Mouse (Mus musculus): ENCODE measurements around the gene Dus2.
"Not testable (repeated sequence)": the region's sequence is repeated elsewhere in the genome, so short reads cannot be mapped to it uniquely, and the experiment has no call there.

Dus2 gene

DNA sequence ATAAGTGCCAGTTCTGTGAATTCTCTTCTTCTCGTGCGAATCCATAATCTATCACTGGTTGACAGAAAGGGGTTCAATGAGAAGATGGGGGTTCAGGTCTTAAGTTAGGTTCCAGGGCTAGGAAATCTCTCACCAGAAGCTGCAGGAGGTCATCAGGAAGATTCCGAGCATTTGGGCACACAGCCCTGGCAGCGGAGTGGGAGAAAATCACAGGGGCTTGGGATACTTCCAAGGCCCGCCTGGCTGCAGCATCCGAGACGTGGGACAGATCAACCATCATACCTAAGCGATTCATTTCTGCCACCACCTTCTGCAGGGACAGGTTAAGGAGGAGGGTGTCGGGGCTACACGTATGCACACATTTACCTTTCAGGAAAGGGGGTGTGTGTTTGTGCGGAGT lies 2.6 kb upstream of the Dus2 start:
- DNase-seq (ENCODE audit: low spot score in 2 of 2) = no peak

DNA sequence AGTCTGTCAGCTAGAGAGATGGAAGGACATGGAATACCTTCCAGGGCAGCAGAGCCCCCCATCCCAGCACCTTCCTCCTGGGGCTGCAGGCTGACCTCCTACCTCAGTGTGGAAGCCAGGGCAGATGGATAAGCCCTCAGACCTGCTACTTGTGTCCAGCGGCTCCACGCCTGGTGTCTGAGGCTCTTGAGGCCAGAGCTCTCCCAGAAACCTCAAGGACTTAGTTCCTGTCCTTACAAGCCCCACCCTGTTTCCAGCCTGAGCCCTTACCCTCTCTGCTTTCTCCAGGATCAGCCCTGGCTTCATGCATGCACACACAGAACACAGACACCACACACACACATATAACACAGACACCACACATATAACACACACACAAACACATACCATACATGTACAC lies 409 bp downstream of the Dus2 start:
- DNase-seq (ENCODE audit: low spot score in 2 of 2) = no peak

DNA sequence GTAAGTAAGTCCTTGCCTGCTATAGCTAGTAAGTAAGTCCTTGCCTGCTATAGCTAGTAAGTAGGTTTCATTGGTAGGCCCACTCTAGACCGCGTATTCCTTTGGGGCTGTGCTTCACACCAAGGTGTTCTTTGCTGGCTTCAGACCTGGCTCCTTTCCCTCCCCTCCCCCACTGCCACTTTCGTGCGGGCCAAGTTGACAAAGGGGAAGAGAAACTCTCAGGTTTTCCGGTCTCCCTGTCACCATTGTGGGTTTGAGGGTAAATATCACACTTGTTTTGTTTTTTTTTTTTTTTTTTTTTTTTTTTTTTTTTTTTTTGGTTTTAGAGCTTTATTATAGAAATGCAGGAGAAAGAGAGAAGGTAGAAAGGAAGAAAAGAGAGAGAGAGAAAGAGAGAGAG lies 1.4 kb downstream of the Dus2 start:
- no peak for DNase-seq (ENCODE audit: low spot score in 2 of 2)

DNA sequence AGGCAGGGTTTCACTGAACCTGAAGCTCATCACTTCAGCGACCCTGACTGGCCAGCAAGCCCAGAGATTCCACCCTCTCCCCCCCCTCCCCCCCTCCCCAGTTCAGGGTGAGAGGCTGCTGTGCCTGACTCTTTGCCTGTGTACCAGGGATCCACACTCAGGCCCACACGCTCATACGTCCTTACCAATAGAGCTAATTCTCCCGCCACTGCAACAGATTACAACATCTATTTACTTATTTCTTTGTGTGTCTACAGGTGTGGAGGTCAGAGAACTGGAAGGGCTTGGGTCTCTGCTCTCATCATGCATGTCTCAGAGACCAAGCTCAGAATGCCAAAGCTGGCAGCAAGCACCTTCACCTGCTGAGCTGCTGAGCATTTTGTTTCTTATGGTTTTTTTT lies 2.1 kb downstream of the Dus2 start:
- DNase-seq (ENCODE audit: low spot score in 2 of 2) = no peak

DNA sequence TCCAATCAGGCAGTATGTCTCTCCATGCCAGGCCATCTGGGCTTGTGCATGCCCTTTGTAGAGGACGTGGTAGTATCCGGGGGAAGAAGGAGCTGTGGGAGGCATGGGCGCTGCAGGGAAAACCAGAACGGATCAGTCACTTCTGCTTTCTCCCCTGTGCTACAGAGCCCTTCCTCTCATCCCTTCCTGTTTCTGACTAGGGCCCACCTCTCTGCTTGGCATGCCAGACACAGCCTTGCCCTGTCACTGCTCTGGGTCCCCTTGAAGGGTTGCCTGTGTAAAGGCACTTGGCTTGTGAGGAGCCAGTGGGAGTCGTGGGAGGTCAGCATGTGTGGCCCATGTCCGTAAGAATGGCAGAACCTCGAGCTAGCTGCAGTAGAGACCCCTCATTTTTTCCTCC lies 5.2 kb downstream of the Dus2 start:
- no peak for DNase-seq (ENCODE audit: low spot score in 2 of 2)

DNA sequence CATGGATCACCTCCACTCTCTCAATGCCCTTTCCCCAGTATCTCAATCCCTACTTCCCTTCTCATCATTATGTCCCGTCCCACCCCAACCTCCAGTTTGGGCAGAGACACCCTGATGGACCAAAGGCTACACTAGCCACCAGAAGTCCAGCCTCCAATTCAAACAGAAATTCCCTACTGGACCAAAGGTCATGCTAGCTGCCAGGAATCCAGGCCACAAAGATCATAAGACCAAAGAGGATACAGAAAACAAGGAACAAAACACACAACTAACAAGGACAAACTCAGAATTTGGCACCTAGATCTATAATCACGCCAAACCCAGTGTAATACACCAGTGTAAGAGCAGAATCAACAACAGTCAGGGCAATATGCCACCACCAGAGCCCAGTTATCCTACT lies 7.8 kb downstream of the Dus2 start:
- no peak for DNase-seq (ENCODE audit: low spot score in 2 of 2)

DNA sequence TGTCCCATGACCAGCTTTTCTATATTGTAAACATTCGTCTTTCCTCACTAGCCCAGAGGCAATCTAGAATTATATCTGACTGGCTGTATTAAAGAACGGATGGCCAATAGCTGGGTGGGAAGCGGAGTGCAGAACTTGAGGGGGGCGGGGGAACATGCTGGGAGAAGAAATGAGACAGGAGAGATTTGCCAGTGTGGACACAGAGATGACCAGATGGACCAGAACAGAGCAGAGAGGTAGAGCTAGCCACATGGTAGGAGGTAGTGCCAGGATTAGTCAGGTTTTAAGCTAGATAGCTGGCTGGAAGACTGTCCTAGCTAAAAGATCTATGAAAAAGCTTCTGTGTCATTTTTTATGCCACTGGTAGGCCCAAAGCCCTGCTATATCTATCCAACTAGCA lies 10.8 kb downstream of the Dus2 start:
- no peak for DNase-seq (ENCODE audit: low spot score in 2 of 2)

DNA sequence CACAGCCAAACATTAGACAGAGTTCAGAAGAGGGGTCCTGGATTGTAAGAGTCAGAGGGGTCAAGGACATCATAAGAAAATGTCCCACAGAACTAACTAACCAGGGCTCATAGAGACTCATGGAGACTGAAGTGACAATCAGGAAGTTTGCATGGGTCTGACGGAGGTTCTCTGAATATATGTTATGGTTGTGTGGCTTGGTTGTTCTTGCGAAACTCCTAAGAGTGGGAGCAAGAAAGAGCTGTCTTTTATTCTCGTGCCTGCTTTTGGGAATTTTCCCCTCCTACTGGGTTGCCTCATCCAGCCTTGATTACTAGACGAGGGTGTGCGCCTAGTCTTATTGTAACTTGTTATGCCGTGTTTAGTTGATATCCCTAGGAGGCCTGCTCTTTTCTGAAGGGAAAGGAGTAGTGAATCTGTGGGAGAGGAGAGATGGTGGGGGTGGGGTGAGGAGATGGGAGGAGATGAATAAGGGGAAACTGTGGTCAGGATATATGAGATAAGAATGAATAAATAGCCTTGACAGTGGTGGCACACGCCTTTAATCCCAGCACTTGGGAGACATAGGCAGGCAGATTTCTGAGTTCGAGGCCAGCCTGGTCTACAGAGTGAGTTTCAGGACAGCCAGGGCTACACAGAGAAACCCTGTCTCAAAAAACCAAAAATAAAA lies 13.5 kb downstream of the Dus2 start:
- no peak for DNase-seq (ENCODE audit: low spot score in 2 of 2)

DNA sequence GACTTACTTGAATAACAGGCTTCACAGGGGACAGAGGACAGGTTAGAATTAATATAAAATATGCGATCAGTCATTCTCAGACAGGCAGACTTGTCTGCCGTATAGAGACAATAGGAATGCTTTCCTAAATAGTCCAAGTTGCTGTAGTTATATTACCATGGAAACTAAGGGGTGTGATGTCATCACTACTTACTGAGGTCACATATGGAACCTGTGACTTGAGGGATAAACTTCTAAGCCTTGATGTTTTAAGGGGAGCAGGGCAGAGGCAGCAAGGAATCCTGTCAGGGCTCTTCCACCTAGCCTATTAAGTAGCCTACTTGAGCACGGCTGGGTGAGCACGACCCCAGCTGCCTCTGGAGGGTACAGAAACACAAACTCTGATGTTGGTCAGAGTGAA lies 14.7 kb downstream of the Dus2 start, which contains the start of gene Dpep2nb:
TSS of gene Dpep2nb (minus strand) at position 101 of the 400 bp plus-strand sequence.
- no peak for DNase-seq (ENCODE audit: low spot score in 2 of 2)

DNA sequence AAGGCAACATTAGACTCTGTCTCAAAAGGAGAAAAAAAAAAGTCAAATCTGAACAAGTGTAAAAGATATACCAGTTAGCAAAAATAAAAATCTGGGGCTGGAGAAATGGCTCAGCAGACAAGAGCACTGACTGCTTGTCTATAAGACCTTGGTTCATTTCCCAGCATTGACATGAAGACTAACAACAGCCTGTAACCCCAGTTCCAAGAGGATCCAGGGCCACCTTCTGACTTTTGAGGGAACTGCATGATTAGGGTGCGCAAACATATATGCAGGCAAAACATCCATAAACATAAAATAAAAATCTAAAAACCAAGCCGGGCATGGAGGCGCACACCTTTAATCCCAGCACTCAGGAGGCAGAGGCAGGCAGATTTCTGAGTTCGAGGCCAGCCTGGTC lies 15.3 kb downstream of the Dus2 start:
- DNase-seq (ENCODE audit: low spot score in 2 of 2) = no peak

DNA sequence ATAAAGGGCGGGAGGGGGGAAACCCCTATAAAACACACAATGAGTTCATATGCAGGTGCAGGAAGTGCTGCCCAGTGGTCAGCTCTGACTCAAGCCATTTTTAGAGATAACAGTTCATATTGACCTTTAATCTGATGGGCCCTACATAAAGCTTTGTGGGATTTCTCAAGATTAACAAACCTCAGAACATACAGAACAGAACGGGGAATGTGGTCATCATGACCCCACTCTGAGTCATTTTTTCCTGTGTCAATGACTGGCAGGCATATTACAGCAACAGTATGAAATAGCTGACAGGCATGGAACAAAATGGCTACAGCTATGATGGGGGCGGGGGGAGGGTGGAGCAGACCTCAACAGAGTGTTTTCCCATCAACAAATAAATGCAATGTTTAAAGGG lies 16.0 kb downstream of the Dus2 start:
- no peak for DNase-seq (ENCODE audit: low spot score in 2 of 2)

DNA sequence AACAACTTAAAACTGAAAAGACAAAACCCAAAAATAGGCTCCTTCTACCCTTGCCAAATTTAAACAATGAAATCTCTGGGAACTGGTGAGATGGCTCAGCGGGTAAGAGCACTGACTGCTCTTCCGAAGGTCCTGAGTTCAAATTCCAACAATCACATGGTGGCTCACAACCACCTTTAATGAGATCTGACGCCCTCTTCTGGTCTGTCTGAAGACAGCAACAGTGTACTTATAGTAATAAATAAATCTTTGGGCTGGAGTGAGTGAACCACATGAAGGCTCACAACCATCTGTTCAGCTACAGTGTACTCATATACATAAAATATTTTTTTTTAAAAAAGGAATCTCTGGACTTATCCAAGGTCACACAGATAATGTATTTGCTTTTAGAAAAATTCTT lies 16.8 kb downstream of the Dus2 start:
- not testable (repeated sequence) for DNase-seq (ENCODE audit: low spot score in 2 of 2)

DNA sequence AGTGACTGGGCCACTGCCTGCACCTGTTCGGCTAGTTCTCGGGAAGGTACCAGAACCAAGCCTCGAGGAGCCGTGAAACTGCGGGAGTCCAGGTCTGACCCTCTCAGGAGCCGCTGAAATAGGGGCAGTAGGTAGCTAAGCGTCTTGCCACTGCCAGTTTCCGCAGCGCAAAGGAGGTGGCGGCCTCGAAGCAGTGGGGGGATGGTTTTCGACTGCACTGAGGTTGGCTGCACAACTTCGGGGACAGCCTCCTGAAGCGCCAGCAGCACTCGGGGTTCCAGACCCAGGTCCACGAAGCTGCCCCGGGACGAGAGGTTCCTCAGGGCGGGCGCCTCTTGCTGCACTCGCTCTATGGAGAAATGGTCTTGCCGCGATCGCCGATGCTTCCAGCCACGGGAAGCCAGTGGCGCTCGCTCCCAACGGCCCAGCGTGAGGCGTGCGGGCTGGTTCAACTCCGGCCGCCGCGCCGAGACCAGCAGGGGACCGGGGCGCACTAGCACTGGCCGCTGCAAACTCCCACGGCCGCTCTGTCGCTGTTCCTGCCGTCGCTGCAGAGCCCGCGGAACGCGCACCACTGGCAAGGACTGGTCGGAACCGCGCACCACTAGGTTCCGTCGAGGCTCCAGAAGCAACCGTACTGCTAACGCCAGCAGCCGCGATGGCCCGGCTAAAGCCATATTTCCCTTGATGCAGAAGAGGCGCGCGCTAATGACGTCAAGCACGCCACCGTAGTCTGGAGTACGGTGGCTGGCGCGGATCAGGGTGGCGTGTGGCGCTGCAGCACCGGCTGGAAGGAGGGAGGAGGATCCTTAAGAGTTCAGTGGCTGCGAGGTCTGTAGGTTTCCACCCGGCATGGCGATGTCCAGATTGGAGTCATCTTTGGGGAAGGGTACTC lies 19.9 kb downstream of the Dus2 start:
- DNase-seq (ENCODE audit: low spot score in 2 of 2) = peak; percentile 85 to 92

DNA sequence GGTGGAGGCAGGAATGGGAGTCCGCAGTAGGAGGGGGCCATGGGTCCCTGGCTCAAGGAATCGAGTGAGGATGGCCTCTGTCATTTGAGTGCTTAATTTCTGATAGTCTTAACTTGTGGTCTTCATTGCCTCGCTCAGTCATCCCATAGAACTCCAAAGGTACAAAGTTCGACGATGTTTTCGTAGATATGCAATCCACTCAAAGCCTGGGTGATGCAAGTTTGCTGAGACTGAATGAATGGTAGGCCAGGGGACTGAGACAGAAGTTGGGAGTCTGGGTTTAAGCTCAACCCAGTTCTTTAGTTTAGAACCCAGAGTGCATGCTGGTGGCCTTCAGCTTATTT lies 20.5 kb downstream of the Dus2 start, which contains the start of gene Ddx28:
TSS of gene Ddx28 (minus strand) at position 240 of the 344 bp plus-strand sequence.
- DNase-seq (ENCODE audit: low spot score in 2 of 2) = no peak

DNA sequence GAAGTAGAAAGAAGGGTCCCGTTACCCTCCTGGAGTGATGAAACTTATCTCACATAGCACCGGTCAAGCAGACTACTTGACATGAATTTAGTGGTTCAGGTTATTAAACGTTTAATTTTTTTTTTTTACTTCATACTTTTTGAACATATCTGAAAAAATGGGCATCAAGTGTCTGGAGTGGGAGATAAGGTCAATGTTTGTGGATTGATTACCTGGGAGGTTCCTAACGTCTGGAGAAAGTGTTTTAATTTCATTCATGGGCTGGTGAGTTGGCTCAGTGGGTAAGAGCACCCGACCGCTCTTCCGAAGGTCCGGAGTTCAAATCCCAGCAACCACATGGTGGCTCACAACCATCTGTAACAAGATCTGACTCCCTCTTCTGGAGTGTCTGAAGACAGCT lies 21.1 kb downstream of the Dus2 start:
- not testable (repeated sequence) for DNase-seq (ENCODE audit: low spot score in 2 of 2)

DNA sequence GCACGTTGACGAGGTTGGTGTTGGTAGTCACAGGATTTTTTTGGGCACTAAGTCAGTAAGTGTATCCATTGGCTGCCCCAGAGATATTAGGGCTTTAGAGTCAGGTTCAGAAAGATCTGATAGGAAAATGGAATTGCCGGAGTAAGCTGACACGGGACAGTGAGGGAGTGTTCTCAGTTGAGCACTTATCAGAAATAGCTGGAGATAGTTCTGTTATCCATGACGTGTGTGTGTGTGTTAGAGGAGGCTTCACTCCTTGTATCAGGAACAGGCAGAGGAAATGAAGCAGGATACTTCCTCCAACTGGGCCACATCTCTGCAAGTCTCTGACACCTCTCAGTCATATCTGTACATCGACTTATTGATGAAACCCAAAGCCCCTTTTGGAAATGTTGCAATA lies 25.1 kb downstream of the Dus2 start:
- no peak for DNase-seq (ENCODE audit: low spot score in 2 of 2)

DNA sequence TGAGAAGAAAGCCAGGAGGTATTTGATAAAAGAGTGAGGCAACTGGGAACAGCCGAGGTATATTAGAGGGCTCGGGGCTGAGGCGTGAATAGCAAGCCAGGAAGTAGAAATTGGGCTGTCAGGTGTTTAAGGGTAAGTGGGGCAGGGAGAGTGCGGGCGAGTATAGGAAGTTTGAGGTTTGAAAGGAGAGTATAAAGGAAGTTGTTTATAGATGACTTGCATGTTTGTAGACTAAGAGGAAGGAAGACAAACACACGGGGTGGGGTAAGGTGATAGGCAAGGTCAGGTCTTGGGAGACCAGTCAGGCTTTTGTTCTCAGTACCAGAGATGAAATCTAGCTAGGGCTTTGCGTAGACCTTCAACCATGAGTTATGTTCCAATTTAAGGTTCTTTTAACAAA lies 26.0 kb downstream of the Dus2 start:
- no peak for DNase-seq (ENCODE audit: low spot score in 2 of 2)

DNA sequence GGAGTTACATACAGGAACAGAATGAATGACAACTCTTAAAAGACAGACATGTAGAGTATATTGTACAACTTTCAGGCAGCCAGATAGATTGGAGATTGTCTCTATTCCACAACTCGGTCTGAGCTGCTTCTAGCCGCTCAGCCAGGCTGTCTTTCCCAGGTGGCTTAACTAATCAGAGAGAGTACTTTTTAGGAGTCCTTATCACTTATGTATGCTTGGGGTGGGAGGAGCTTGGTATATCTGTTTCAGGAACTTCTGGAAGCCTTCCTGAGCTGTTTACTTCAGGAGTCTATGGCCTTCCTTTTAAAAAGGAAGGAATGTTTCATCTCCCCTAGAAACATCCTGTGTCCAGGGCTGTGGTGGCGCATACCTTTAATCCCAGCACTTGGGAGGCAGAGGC lies 26.9 kb downstream of the Dus2 start:
- no peak for DNase-seq (ENCODE audit: low spot score in 2 of 2)

DNA sequence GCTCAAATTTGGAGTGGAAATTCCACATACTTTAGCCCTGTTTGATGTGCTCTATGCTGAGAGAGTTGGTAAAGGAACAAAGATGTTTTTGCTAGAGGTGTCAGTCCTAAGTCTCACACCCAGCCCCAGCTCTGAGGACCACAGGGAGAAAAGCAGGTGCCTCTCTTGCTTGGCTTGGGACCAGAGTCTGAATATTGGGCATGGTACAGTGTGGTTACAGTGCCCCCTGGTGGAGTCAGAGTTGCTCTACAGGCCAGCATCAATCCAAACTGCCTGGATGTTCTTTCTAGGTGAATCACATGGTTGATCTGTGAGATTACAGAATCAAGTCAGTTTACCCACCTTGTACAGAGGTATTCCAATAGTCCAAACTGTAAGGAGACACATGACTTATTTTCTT lies 31.3 kb downstream of the Dus2 start:
- peak; percentile 37 to 68 for DNase-seq (ENCODE audit: low spot score in 2 of 2)

DNA sequence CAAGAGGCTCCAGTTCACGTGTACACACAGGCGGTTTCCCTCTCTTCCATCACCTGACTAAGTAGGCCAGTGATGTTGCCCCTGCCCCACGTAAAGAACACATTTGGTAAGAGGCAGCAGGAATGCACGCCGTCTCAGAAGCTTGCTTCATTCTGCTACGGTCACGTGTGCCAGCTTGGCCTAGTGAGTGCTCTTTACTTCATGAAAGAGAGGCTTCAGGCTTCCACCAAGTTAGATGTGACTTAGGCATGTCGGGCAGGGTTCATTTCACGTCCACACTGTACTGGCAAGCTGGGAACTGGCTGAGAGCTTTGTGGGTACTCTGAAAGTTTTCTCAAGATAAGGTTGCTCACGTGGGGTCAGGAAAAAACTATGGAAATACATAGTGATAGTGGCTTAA lies 47.6 kb downstream of the Dus2 start:
- no peak for DNase-seq (ENCODE audit: low spot score in 2 of 2)

DNA sequence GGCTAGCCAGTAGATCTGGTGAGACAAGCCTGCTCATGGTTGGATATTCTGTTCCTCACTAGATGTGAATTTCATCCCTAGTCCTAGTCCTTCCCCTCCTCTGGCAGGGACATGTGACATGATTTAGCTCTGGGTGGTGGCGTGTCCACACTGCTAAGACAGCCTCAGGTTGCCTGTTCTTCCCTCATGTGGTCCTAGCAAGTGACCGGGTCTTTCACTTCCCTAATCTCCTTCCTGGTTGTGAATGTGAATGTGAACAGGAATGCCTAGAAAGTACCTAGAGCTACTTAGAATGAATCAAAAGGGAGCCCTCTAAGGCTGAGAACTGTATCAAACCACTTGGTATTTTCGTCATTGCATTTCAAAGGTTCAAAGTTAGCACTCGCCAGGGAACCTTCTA lies 48.5 kb downstream of the Dus2 start:
- DNase-seq (ENCODE audit: low spot score in 2 of 2) = no peak

DNA sequence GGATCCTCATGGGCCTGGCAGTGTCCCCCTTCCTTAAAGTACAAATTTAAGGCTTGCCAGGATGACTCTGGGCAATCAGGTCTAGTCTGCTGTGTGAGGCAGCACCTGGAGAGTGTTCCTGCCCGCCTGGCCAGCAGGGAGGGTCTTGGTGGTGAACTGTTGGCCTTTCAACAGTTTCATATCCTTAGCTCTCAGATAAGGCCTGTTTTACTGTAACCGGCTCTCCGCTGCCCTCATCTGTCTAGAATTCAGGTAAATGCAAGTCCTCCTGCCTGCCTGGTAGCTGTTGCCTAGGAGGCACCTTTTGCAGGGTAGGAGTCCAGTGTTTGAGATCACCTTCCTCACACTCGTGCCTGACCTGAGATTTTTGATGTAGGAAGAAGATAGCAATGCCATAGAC lies 49.1 kb downstream of the Dus2 start:
- DNase-seq (ENCODE audit: low spot score in 2 of 2) = no peak

DNA sequence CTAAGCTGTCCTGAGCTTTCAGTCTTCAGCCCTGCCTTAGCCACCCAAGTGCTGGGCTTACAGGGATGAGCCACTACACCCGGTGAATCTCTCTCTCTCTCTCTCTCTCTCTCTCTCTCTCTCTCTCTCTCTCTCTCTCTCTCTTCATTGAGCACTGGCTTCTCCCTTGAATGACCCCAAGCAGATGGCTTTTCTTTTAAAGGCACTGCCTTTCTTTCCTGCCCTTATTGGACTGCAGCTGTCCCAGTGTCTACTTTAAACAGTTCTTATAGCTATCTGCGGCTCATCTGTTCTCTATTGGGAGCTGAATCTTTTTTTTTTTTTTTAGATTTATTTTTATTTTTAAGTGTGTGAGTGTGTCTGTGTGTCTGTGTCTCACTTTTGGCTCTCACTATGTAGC lies 51.9 kb downstream of the Dus2 start:
- DNase-seq (ENCODE audit: low spot score in 2 of 2) = no peak

Measured in frontal cortex, postnatal 10 days (tissue).